Mouse (Mus musculus) 3134 (cell line): ENCODE data around the gene Mrpl42.

Experiments
- DNase-seq: peaks from one replicate; pipeline ENCODE4 v3.0.0-alpha.2; 2011; ENCODE audit warnings: low spot score; ENCODE audit not compliant: insufficient read length; ENCODE audit errors: extremely low read depth

Gene Mrpl42

GRCm38 (mm10) chr10:95461053-95461553 is 40.6 kb downstream of the Mrpl42 start:
- no peak for DNase-seq

DNA sequence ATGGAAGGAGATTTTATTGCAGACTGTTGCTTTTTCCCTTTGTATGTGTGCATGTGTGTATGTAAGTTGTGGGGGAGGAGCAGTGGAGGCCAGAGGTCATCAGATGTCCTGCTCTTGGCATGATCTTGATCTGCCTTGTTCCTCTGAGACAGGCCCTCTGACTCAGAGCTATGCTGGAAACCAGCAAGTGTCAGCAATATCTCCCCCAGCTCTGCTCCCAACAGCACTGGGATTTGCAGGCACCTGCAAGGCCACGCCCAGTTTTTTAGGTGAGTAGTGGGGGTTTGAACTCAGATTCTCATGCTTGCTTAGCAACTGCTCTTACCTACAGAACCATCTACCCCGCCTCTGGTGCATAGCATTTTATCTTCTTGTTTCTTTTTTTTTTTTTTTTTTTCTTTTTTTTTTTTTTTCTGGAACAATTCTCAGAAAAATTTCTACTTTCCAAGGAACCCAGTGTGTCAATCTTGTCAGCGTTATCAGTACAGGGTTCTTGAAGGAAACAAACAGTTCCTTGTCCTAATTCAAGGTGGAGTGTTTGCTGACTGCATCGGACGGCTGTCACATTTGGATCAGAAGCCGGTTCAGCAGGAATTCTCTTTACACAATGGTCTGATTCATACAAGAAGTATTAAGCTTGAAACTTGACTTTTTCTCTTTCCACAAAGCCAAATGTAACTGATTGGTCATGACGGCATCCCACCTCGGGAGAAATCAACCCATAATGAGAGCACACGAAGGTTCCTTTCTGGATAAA is 43.5 kb downstream of the Mrpl42 start:
- DNase-seq: no peak

- DNase-seq: no peak
Measured at GRCm38 (mm10) chr10:95457367-95458049, 44.2 kb downstream of the Mrpl42 start.

- no peak for DNase-seq
Measured at GRCm38 (mm10) chr10:95456103-95456502, 45.6 kb downstream of the Mrpl42 start.

DNA sequence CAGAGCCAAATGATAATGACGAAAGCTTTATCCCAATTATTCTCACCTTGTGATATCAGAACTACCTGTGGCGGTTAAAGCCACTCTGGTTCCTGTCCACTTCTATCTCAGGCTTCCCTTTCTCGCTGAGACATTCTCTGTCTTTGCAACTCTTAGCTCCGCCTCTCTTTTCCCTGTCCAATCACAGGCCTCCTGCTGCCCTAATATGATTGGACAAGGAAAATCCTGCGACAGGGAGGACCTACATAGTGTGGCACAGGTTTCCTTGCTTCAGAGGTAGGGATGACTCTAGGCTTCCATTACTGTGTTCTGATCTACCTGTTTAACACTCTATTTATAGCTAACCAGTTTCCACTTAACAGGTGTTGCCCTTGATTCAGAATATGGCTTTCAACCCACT is 48.5 kb downstream of the Mrpl42 start:
- no peak for DNase-seq

DNA sequence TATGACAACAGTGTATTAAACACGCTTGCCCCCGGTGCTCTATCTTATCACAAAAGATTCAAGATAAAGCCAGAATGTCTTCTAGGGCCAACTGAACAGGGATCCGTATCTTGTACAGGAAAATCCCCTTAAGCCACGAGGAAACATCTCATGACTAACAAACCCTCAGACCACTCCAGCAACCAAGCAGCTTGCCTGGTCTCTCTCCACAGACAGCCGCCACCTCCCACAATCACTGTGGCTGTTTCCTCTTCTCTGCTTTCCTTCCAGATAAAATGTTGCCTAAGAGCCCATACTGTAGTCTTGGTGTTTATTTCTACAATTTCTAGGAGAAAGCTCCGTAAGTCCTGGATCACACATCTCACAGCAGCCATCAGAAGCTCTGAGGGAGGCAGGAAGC is 52.7 kb downstream of the Mrpl42 start:
- DNase-seq: no peak

DNA sequence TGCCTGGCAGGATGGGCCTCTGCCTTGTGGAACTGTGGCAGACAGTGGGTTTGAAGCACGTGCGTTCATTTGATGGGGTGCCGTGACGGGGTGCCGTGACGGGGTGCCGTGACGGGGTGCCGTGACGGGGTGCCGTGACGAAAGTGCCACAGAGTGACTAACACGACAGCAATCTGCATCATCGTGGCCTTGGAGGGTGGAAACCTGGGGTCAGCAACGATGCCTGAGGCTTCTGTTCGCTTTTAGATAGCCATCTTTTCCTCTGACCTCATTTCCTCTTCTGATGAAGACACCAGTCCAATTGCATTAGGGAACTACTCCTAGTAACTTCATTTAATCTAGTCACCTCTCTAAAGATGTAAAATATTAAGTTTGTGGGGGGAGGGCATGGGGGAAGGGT is 53.8 kb downstream of the Mrpl42 start:
- no peak for DNase-seq

GRCm38 (mm10) chr10:95445104-95446056 is 56.4 kb downstream of the Mrpl42 start:
- DNase-seq: no peak

DNA sequence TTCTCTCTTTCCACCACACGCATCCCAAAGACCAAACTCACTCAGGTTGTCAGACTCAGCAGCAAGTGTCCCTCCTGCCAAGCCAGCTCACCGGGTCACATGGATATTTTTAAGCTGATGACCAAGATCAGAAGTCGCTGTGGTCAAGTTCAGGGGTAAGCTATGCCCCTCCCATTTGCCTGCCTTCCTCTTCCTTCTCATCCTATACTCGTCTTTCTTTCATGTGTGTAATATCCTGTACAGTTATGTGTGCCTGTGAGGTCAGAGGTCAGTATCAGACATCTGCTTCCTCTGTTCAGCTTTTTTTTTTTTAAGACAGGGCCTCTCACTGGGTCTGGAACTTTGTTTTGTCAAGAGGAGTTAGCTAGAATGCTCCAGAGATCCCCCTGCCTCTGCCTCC is 59.4 kb downstream of the Mrpl42 start:
- no peak for DNase-seq

DNA sequence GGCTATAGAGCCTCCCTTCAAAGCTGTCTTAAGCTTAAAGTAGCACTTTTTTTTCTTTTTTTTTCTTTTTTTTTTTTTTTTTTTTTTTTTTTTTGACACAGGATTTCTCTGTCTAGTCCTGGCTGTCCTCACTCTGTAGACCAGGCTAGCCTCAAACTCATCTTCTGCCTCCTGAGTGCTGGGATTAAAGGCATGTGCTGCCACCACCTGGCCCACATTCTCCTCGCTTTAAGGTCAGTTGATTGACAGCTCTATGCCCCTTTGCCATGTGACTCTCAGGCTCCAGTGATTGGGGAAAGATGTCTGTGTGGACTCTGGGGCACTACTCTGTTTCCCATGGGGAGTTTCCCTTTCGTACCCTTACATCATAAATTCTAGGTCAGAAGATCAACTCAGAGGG is 61.2 kb downstream of the Mrpl42 start:
- DNase-seq: no peak

DNA sequence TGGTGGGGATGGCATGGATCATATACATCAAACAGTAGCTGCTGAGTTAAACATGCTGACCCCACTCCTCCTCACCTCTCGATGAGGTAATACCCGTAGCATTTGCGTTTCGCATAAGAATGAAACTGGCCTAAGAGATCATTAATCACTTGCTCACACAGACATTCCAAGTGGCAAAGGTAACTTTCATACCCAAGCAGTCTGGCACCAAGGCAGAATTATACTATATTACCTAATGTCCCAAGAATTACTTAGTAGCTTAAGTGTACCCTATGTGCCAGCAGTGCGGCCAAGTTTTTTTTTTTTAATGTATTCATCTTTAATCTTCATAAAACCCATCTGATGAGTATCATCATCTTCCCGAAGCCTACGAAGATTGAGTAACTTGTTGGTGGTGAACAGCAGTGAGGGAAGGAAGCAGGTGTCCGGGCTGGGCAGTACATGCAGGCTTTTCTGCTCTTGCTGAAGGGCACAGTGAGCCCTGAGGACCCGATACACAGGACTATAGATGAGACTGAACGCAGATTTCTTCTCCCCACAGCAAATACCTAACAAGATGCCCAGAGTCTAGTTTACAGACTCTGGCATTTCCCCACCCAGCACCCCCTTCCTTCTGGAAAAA is 61.9 kb downstream of the Mrpl42 start:
- DNase-seq: no peak

- no peak for DNase-seq
Measured at GRCm38 (mm10) chr10:95438941-95439340, 62.8 kb downstream of the Mrpl42 start.
